In genomic region chr1:172295751-172296197, GRCm38 (mm10) we compare ENCODE assay signal across 10 mouse cellular contexts. TPM values are rescaled to one million over a fixed set of nuclear protein-coding genes. Genes with fewer than 3 reads are reported as not detected.
DNase-seq lines count a peak whose midpoint lies in the region; ATAC-seq lines count a peak whose summit lies in the region.
"Had no signal": no experiment of that assay in that cellular context is flagged by ENCODE, and none has a peak within 500 bp of the region (broad histone marks: within the 10 kb centered on the region; RNA-seq: fewer than 3 reads in every experiment).

No protein-coding gene starts in this region.

- peak; percentile 77 for ATAC-seq in forebrain, embryonic 15.5 days (replicated peaks)
- ATAC-seq in intestine, embryonic 15.5 days = peak; percentile 40; the same call in 1 of the 2 replicates

- 23% methylated on average over 4 of the region's 4 CpGs for WGBS in forebrain, embryonic 15.5 days
- 63% methylated on average over 4 of the region's 4 CpGs for WGBS in intestine, embryonic 15.5 days

- H3K4me3 ChIP-seq in forebrain, embryonic 15.5 days = peak overlapping the region; percentile 25
- no peak overlapping the region for H3K4me3 ChIP-seq in intestine, embryonic 15.5 days (replicated peaks)

- H3K27me3 ChIP-seq in forebrain, embryonic 15.5 days = no peaks in the 10 kb centered on the region
- H3K27me3 ChIP-seq in intestine, embryonic 15.5 days (replicated peaks) = no peaks in the 10 kb centered on the region

- peak overlapping the region; percentile 75 for H3K27ac ChIP-seq in forebrain, embryonic 15.5 days (replicated peaks)
- 0 out of 2 replicates have a peak overlapping the region, but pooled peaks have one; percentile 24 for H3K27ac ChIP-seq in intestine, embryonic 15.5 days
- H3K27ac ChIP-seq: liver, embryonic 14.5 days had no signal

- DNase-seq in heart, adult 11 months = peak; percentile 97
- DNase-seq in heart, postnatal 25 days (ENCODE audit: low spot score) = no peak
- peak; percentile 47 for DNase-seq in brain, adult 2 months (ENCODE audit: low read depth, low spot score)
- DNase-seq in thymus, postnatal 36 days = no peak
- no peak for DNase-seq in urinary bladder, postnatal 25 days (ENCODE audit: low spot score)
- DNase-seq in kidney, postnatal 14 days = no peak

- H3K4me1 ChIP-seq in forebrain, embryonic 15.5 days = peaks cover 21% of the 10 kb centered on the region
- peaks cover 17% of the 10 kb centered on the region for H3K4me1 ChIP-seq in intestine, embryonic 15.5 days (replicated peaks)

- intact Hi-C loops in heart, postnatal 25 days (cut with DNase I) = no loop called here

- peak overlapping the region; percentile 20; the same call in 1 of the 2 replicates for H3K4me2 ChIP-seq in forebrain, embryonic 15.5 days (replicated peaks)
- H3K4me2 ChIP-seq in intestine, embryonic 15.5 days (replicated peaks) = peak overlapping the region; percentile 52

- H3K9me3 ChIP-seq in forebrain, embryonic 15.5 days = no peaks in the 10 kb centered on the region
- H3K9me3 ChIP-seq in intestine, embryonic 15.5 days = no peaks in the 10 kb centered on the region

- H3K9ac ChIP-seq in forebrain, embryonic 15.5 days (replicated peaks) = peak overlapping the region; percentile 7
- H3K9ac ChIP-seq in intestine, embryonic 15.5 days = no peak overlapping the region
- H3K9ac ChIP-seq: liver, embryonic 14.5 days had no signal

- no peaks in the 10 kb centered on the region for H3K36me3 ChIP-seq in forebrain, embryonic 15.5 days
- H3K36me3 ChIP-seq in intestine, embryonic 15.5 days = no peaks in the 10 kb centered on the region

RNA-seq across cellular contexts. Expression of gene Atp1a2, which starts 2.1 kb away (rescaled TPM):
- total RNA-seq in heart, postnatal 25 days (2021) = 100 to 1,000 TPM; 600 to 610 TPM
- polyA plus RNA-seq in forebrain, embryonic 15.5 days (2015; fragmentation: Nextera tagmentation; extraction: Ambion mirVana) = 32.2 and 33.1 TPM in 2 replicates
- 3.3 TPM in 2 replicates for polyA plus RNA-seq in intestine, embryonic 15.5 days (2015; fragmentation: Nextera tagmentation; extraction: Ambion mirVana)

RNA-seq across cellular contexts. Expression of gene Kcnj9, which starts 33.3 kb away (rescaled TPM):
- under 1 TPM in 1 of 2 experiments, not detected in 1; 0.06 TPM for total RNA-seq in heart, postnatal 25 days (2021)
- 3.4 and 3.5 TPM in 2 replicates for polyA plus RNA-seq in forebrain, embryonic 15.5 days (2015; fragmentation: Nextera tagmentation; extraction: Ambion mirVana)
- 0.08 TPM in 1 of 2 replicates, not detected in the other for polyA plus RNA-seq in intestine, embryonic 15.5 days (2015; fragmentation: Nextera tagmentation; extraction: Ambion mirVana)

RNA-seq across cellular contexts. Expression of gene Igsf8, which starts 34.3 kb away (rescaled TPM):
- 10 to 100 TPM in 1 of 2 experiments, 1 to 10 TPM in 1; 9.3 to 15.2 TPM for total RNA-seq in heart, postnatal 25 days (2021)
- 137 and 162 TPM in 2 replicates for polyA plus RNA-seq in forebrain, embryonic 15.5 days (2015; fragmentation: Nextera tagmentation; extraction: Ambion mirVana)
- 46.1 and 53.3 TPM in 2 replicates for polyA plus RNA-seq in intestine, embryonic 15.5 days (2015; fragmentation: Nextera tagmentation; extraction: Ambion mirVana)

RNA-seq across cellular contexts. Expression of gene Atp1a4, which starts 37.6 kb away (rescaled TPM):
- total RNA-seq in heart, postnatal 25 days (2021) = not detected
- polyA plus RNA-seq in forebrain, embryonic 15.5 days (2015; fragmentation: Nextera tagmentation; extraction: Ambion mirVana) = 0.09 and 0.10 TPM in 2 replicates
- not detected in 2 replicates for polyA plus RNA-seq in intestine, embryonic 15.5 days (2015; fragmentation: Nextera tagmentation; extraction: Ambion mirVana)
- total RNA-seq: CH12.LX had no signal

RNA-seq across cellular contexts. Expression of gene Kcnj10, which starts 45.2 kb away (rescaled TPM):
- under 1 TPM; 0.10 to 0.14 TPM for total RNA-seq in heart, postnatal 25 days (2021)
- polyA plus RNA-seq in forebrain, embryonic 15.5 days (2015; fragmentation: Nextera tagmentation; extraction: Ambion mirVana) = 1.7 and 1.9 TPM in 2 replicates
- polyA plus RNA-seq in intestine, embryonic 15.5 days (2015; fragmentation: Nextera tagmentation; extraction: Ambion mirVana) = 0.08 TPM in 2 replicates

Comparison
In these comparisons a context has a peak if more than half of its experiments do, and no peak if none do; other contexts are left out.
1. DNase-seq: peak in heart, adult 11 months (single experiment) and brain, adult 2 months (single experiment); none in heart, postnatal 25 days (single experiment), thymus, postnatal 36 days (0 of 2), urinary bladder, postnatal 25 days (single experiment) and kidney, postnatal 14 days (single experiment).